Mouse (Mus musculus) testis, adult 2 months (tissue): ENCODE results near the gene Ghr.

Experiments used
- CTCF ChIP-seq: fragments of 200-500 bp; IDR thresholded peaks from 2 replicates; pipeline ENCODE4 v1.5.1; 2012; ENCODE audit warnings: low read depth, mild to moderate bottlenecking, inconsistent platforms, low read length, moderate library complexity; ENCODE audit not compliant: control insufficient read depth, insufficient read depth, insufficient replicate concordance
- POLR2A ChIP-seq: fragments of 200-500 bp; IDR thresholded peaks from 2 replicates; pipeline ENCODE4 v1.6.1; 2012; ENCODE audit warnings: low read depth, mild to moderate bottlenecking, inconsistent platforms, low read length, moderate library complexity; ENCODE audit not compliant: control insufficient read depth

- TF ChIP-seq POLR2A = no peak
- no peak for TF ChIP-seq CTCF
Measured at GRCm38 (mm10) chr15:3429417-3429816, 153.9 kb downstream of the Ghr start.
